Mouse (Mus musculus) heart, embryonic 10.5 days (tissue): ENCODE results near the gene Rhob. TPM values are rescaled to one million over a fixed set of nuclear protein-coding genes. Genes with fewer than 3 reads are reported as not detected.

Source experiments
- DNase-seq: peaks from one replicate; pipeline ENCODE4 v3.0.0-alpha.2; 2017; ENCODE audit warnings: low spot score
- H3K27ac ChIP-seq: fragments of 300-500 bp; sonication (generic); 2 replicates; pipeline ENCODE4 v1.5.1; 2016; ENCODE audit warnings: mild to moderate bottlenecking
- H3K27me3 ChIP-seq: fragments of 300-500 bp; sonication (generic); 2 replicates; pipeline ENCODE4 v1.6.1; 2016; ENCODE audit warnings: mild to moderate bottlenecking; ENCODE audit not compliant: poor library complexity, insufficient read depth, severe bottlenecking
- H3K36me3 ChIP-seq: fragments of 300-500 bp; sonication (generic); 2 replicates; pipeline ENCODE4 v1.6.1; 2016; ENCODE audit warnings: mild to moderate bottlenecking, moderate library complexity
- H3K4me1 ChIP-seq: fragments of 300-500 bp; sonication (generic); 2 replicates; pipeline ENCODE4 v1.6.1; 2016; ENCODE audit warnings: mild to moderate bottlenecking
- H3K4me3 ChIP-seq: fragments of 300-500 bp; sonication (generic); 2 replicates; pipeline ENCODE4 v1.5.1; 2016; ENCODE audit warnings: mild to moderate bottlenecking, moderate library complexity
- H3K9me3 ChIP-seq: fragments of 300-500 bp; sonication (generic); 2 replicates; pipeline ENCODE4 v1.6.1; 2016; ENCODE audit warnings: mild to moderate bottlenecking, moderate library complexity
- WGBS: fragments of 180-500 bp; shearing (Covaris S2); methylation state at CpG from one replicate; pipeline ENCODE4 v1.1.7; 2016; 5-methylcytosine and 5-hydroxymethylcytosine counted together
- polyA plus RNA-seq: library from polyadenylated mRNA; unstranded; fragments of >200 nt; fragmentation: Nextera tagmentation; extraction: Ambion mirVana; gene quantifications from 2 replicates; pipeline ENCODE4 v1.2.1, GENCODE M21; 2016

Gene Rhob
- polyA plus RNA-seq, 1 experiment from 2014 or later, result 42.1 TPM

DNA sequence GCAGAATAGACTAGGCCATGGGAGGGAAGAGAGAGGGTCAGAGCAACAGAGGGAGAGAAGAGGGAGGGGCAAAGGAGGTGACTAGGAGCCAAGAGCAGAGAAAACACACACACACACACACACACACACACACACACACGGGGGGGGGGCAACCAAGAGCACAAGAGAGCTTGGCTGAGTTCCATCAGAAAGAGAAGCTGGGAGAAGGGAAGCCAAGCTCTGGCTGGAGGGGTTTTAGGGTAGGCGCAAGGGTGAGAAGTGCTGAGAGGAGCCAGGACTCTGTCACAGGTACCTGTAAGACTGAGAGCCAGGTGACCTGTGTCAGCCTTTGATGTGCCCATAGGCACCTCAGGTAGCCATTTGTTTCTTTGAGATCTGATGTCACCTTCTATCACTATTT lies 22.9 kb upstream of the Rhob start:
- no peaks in the 10 kb centered on the region for H3K9me3 ChIP-seq
- no peaks in the 10 kb centered on the region for H3K27me3 ChIP-seq
- WGBS, result 77% methylated on average over 2 of the region's 2 CpGs
- DNase-seq, result no peak
- peaks cover 40% of the 10 kb centered on the region for H3K4me1 ChIP-seq
- no peaks in the 10 kb centered on the region for H3K36me3 ChIP-seq
- 0 out of 2 replicates have a peak overlapping the region, but pooled peaks have one; percentile 32 for H3K27ac ChIP-seq
- no peak overlapping the region for H3K4me3 ChIP-seq

DNA sequence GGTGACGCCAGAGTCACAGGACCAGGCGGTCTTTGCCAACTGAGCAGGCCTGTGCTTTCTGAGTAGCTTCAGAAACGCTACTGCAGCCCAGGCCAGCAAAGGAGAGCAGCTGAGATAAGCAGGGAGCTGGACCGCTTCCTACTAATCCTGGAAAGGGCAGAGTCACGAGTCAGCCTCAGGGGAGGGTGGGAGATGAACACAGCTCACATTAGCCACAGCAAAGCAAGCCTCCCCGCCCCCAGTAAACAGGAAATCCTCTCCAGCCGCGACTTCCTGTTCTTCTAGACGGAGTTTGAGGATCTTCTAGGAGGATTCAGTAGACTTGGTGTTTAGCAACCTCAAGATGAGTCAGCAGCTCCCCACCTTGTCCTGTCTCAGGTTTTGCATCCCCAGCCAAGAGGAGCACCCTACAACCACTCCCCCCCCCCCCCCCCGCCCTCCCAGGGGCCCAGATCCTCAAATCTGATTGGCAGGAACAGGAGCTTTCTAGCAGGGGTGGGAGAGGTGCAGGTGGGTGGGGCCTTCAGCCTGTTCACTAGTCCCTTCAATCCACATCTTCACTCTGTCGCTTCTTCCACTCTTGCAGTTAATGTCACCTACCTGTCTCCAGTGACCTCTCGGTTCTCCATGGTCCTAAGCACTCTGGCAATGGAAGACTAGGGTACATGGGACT lies 21.7 kb upstream of the Rhob start:
- H3K36me3 ChIP-seq, result no peaks in the 10 kb centered on the region
- H3K4me3 ChIP-seq, result peak overlapping the region; percentile 31
- H3K27me3 ChIP-seq, result no peaks in the 10 kb centered on the region
- peaks cover 40% of the 10 kb centered on the region for H3K4me1 ChIP-seq
- no peaks in the 10 kb centered on the region for H3K9me3 ChIP-seq
- peak; percentile 88 for DNase-seq
- WGBS, result 26% methylated on average over 12 of the region's 12 CpGs
- peak overlapping the region; percentile 85 for H3K27ac ChIP-seq

DNA sequence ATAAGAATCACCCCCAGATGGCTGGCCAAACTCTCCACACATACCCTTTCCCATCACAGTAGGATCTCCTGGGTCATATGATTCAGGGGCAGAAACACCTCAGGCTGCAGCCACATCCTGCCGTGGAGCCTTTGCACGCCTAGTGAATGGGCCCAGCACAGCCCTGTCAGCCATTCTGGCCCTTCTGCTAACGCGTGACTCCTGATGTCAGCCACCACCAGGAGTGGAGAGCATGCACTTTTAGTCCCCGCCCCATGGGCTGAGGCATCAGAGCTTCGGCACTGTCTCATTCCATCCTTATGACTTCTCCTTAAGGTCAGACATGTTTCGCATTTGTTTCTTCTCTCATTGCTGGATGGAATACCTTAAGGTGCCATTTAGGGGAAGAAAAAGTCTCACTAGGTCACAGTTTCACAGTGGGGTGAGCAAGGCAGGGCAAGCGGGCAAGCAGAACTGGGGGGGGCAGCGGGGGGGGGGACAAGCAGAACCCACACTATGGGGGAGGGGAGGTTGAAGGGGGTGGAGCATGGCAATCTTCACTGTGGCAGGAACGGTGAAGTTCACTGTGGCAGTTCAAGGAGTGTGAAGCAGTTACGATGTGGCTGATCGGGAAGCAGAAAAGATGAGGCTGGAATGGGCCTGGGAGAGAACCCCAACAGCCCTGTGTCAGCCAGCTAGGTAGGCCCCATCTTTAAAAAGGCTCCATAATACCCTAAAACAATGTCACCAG lies 19.8 kb upstream of the Rhob start:
- no peaks in the 10 kb centered on the region for H3K27me3 ChIP-seq
- DNase-seq, result no peak
- no peaks in the 10 kb centered on the region for H3K36me3 ChIP-seq
- H3K4me1 ChIP-seq, result peaks cover 40% of the 10 kb centered on the region
- no peaks in the 10 kb centered on the region for H3K9me3 ChIP-seq
- 46% methylated on average over 12 of the region's 12 CpGs for WGBS
- H3K27ac ChIP-seq, result peak overlapping the region; percentile 85
- no peak overlapping the region for H3K4me3 ChIP-seq

DNA sequence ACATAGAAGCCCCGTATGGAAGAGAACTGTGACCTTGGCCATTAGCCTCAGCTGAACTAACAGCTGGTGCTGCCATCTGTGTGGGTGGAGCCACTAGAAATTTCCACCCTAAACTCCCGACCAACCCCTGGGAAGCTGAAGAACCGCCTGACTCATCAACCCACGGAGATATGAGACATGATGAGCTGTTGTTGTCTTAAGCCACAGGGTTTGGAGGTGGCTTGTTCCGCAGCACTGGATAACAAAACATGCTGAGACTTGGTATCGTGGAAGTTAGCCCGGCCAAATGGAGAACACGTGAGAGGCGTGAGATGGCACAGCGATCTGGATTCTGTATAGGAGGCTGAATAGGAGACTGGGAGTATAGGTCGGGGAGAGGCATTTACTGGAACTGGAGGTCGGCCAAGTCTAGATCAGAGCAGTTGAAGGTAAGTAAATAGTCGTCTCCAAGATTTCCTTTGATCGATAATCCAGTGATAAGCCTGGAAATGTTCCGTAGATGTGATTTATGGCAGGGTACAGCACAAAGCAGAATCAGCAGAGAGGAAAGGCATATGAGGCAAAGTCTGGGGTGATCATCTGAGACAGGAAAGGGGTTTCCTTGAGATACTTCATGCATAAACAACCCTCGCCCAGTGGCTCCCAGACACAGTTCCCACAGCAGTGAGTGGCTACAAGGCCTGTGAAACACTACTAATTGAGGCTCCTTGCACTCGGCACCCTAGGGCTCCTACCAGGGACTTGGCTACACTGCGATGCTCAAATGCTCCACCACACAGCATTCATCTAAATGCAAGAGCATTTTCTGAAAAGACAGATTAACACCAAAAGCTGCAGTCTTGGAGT lies 11.5 kb upstream of the Rhob start:
- 67% methylated on average over 18 of the region's 18 CpGs for WGBS
- Histone ChIP-seq H3K4me3 (no peak overlapping the region), H3K36me3 (no peaks in the 10 kb centered on the region), H3K4me1 (peaks cover 20% of the 10 kb centered on the region), H3K27ac (no peak overlapping the region), H3K9me3 (no peaks in the 10 kb centered on the region), H3K27me3 (no peaks in the 10 kb centered on the region)
- no peak for DNase-seq

DNA sequence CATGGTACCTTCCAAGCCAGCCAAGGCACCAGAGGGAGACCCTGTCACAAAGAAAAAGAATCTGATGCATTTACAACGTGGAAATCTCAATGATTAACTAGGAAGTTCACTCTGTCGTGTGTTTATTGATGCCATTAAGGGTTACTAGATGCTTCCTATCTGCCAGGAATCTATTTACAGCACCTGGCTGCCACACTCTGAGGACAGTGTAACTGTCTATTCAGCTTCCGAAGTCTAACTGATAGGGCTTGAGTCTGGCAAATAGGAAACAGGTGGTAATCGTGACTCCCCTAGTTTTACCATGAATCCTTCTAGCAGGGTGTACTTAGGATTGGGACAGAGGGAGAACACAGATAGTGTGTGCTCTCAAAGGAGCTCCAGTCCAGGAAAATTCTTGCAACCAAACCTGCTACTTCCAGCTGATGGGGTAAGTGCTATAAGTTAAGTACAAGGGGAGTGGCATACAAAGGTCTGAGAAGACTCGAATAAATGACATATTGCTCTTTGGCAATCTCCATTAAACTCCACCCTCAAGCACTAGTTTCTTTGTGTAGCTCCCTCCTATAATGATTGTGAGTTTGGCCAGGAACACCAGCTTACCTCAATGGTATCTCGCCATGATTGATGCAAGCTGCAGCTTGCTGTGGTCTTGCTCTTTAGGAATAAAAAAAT lies 10.6 kb upstream of the Rhob start:
- peak overlapping the region; percentile 78 for H3K27ac ChIP-seq
- no peaks in the 10 kb centered on the region for H3K36me3 ChIP-seq
- no peaks in the 10 kb centered on the region for H3K9me3 ChIP-seq
- WGBS, result 60% methylated on average over 6 of the region's 6 CpGs
- no peak overlapping the region for H3K4me3 ChIP-seq
- peaks cover 20% of the 10 kb centered on the region for H3K4me1 ChIP-seq
- DNase-seq, result no peak
- no peaks in the 10 kb centered on the region for H3K27me3 ChIP-seq

DNA sequence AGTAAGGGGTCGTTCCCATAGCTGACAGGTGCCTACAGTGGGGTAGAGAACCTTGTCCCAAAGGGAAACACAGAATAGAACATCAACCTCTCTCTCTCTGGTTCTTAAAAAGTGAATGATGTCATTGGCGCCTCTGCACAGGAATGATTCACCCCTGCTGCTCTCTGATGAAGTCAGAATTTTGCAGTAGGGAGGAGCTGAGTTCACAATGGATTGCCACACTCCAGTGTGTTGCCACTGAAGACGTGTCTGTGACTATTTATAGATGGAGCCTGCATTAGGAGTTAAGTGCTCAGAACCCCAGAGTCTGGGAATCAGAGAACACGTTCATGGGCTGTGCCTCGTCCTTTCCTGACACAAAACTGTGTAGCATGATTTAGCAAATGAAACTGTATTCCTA lies 9.9 kb upstream of the Rhob start:
- no peak overlapping the region for H3K4me3 ChIP-seq
- 35% methylated on average over 5 of the region's 5 CpGs for WGBS
- no peaks in the 10 kb centered on the region for H3K9me3 ChIP-seq
- peaks cover 20% of the 10 kb centered on the region for H3K4me1 ChIP-seq
- no peaks in the 10 kb centered on the region for H3K36me3 ChIP-seq
- DNase-seq, result no peak
- no peaks in the 10 kb centered on the region for H3K27me3 ChIP-seq
- H3K27ac ChIP-seq, result peak overlapping the region; percentile 78

DNA sequence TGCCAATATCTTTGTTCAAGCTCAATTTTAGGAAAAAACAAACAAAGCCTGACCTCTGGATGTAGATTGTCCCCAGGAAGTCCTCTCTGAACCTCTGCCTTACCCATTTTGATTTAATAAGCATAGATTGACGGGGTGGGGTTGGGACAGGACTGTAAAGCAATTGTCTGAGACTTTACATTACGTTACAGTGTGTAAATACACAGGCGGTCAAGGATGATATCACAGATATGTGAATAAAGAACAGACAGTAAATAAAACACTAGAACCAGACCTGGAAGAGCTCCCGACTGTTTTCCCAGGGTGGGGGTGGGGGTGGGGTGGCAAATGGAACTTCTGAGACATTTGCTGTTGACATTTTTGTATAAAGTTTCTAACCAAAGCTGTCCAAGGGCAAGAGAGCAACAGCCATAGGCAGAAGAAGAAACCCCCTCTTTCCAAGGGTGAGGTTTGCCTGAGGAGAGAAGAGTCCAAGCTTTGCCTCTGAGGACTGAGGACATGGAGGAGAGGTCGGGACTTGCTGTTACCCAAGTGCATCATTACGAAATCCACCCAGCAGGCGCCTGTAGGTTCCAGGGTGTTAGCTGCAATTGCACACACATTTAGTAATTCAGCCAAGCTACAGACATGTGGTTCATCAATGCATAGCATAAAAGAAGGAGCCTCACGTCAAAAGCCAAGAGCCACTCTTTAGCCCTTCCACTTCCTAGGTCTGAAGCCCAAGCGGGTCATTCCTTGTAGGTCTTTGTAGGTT lies 7.3 kb upstream of the Rhob start:
- no peak for DNase-seq
- no peaks in the 10 kb centered on the region for H3K27me3 ChIP-seq
- no peaks in the 10 kb centered on the region for H3K36me3 ChIP-seq
- 77% methylated on average over 9 of the region's 9 CpGs for WGBS
- H3K4me3 ChIP-seq, result no peak overlapping the region
- no peak overlapping the region for H3K27ac ChIP-seq
- peaks cover 20% of the 10 kb centered on the region for H3K4me1 ChIP-seq
- H3K9me3 ChIP-seq, result no peaks in the 10 kb centered on the region

DNA sequence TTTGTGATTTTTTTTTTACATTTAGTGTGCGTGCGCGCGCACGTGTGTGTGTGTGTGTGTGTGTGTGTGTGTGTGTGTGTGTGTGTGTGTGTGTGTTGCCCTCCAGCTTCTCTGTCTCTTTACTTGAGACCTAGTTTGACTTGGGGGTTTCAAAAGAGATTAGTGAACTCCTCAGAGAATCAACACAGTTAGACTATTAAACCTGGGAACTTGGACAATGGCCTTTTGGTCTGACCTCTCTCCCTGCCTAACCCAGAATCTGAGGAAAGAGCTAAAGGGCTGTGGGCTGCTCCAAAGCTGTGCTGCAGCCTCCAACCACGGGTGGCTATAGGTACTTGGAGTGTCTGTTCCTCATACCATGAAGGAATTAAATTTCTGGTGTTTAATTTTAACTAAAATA lies 4.3 kb upstream of the Rhob start:
- H3K27me3 ChIP-seq, result no peaks in the 10 kb centered on the region
- H3K27ac ChIP-seq, result no peak overlapping the region
- no peaks in the 10 kb centered on the region for H3K9me3 ChIP-seq
- no peaks in the 10 kb centered on the region for H3K36me3 ChIP-seq
- H3K4me3 ChIP-seq, result no peak overlapping the region
- H3K4me1 ChIP-seq, result peaks cover 11% of the 10 kb centered on the region
- 87% methylated on average over 6 of the region's 6 CpGs for WGBS
- no peak for DNase-seq

DNA sequence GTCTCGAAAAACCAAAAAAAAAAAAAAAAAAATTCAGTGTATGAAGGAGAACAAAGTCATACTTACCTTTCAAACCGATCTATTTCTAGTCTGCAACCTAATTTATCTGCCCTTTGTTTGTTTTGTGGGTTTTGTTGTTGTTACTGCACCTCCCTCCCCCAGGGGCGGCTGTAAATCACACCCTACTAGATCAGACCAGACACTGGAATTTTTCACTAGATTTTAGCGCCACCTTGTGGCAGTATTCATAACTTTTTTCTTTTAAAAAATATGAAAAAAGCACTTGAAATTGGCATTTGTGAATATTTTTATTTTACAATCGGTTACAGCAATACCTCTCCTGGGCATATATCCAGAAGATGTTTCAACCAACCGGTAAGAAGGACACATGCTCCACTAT lies 2.7 kb upstream of the Rhob start:
- WGBS, result 14% methylated on average over 6 of the region's 6 CpGs
- Histone ChIP-seq H3K9me3 (no peaks in the 10 kb centered on the region), H3K36me3 (no peaks in the 10 kb centered on the region), H3K4me3 (no peak overlapping the region), H3K27ac (no peak overlapping the region), H3K4me1 (peaks cover 20% of the 10 kb centered on the region), H3K27me3 (no peaks in the 10 kb centered on the region)
- DNase-seq, result no peak

DNA sequence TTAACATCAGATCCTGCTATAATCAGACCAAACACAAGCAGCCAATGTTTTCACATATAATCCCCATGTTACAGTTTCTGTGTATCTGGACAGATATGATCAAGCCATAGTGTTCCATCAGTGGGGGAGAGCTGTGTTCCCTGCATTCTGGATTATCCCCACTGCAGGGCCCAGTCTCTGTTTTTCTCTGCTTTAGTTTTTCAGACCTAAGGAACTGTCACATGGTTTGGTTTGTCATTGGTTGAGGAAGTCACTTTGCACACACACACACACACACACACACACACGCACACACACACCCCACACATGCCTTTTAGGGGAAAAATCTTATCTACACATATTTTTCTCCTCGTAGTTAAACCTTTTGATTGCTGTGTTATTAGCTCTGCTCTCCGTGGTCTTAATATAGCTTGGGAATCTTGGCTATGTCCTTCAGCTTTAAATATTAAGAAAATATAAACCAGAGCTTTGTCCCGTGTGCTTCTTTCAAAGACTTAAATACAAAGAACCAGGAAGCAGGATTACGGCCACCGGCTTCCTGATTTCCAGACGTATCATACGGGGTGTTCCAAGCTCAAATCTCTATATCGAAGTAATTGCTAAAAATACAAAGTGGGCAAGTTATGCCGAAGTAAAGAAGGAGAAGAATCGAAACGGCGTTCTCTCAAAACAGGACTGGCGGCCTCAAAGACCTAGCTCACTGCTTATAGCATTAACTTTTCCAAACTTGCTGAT lies 1.9 kb upstream of the Rhob start:
- Histone ChIP-seq H3K36me3 (no peaks in the 10 kb centered on the region), H3K4me3 (no peak overlapping the region), H3K27me3 (no peaks in the 10 kb centered on the region), H3K9me3 (no peaks in the 10 kb centered on the region), H3K4me1 (peaks cover 28% of the 10 kb centered on the region), H3K27ac (no peak overlapping the region)
- 83% methylated on average over 14 of the region's 14 CpGs for WGBS
- DNase-seq, result no peak

DNA sequence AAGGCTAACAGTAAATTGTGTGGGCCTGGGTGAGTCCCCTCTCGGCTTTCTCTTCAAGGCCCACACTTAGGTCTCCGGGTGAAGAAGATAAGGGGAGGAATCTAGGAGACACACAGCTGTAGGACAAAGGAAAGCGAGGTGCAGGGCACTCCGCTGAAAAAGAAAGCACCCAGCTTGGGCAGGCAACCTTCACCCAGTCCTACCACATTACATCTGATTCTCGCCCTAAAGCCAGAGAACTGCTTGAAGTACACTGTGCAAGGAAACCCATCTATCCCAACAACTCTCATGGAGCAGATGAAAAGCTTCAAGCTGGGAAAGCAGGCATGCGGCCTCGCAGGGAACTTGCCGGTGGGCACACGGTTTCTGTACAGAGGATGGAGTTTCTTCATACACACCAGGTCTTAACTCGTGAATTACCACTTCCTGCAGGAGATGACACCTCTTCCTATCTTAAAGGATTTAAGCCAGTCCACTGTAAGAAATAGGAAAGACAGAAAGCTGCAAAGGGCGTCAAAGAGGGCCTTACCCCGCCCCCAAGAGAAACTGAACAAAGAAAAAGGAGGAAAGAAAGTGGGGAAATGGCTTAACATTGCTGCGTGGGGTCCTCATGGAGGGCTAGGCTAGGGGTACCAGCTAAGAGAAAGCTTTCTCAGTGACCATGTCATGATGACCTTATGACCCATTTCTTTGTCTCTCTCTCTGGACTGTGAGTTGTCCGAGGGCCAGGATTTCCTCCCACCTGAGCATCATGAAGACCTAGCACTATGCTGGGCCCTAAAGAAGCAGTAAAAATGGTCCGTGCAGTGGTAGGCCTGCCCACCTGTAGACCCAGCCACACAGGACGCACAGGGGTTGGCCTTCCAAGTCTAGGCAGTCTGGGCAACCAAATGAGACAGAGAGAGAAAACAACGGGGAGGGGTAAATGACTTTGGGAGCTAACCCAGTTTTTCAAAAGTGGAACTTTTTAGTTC lies 1.1 kb upstream of the Rhob start:
- DNase-seq, result no peak
- H3K27me3 ChIP-seq, result no peaks in the 10 kb centered on the region
- H3K36me3 ChIP-seq, result no peaks in the 10 kb centered on the region
- H3K4me1 ChIP-seq, result peaks cover 36% of the 10 kb centered on the region
- no peaks in the 10 kb centered on the region for H3K9me3 ChIP-seq
- H3K4me3 ChIP-seq, result peak overlapping the region; percentile 97
- WGBS, result 40% methylated on average over 17 of the region's 17 CpGs
- peak overlapping the region; percentile 100 for H3K27ac ChIP-seq
